Mouse (Mus musculus): ENCODE results near the gene Prkce. TPM values are rescaled to one million over a fixed set of nuclear protein-coding genes. Genes with fewer than 3 reads are reported as not detected.
A peak's percentile ranks its signal among the peaks of the same experiment; 100 is the strongest.

Gene Prkce
- 100 to 1,000 TPM; 253 to 257 TPM for total RNA-seq (2021)

DNA sequence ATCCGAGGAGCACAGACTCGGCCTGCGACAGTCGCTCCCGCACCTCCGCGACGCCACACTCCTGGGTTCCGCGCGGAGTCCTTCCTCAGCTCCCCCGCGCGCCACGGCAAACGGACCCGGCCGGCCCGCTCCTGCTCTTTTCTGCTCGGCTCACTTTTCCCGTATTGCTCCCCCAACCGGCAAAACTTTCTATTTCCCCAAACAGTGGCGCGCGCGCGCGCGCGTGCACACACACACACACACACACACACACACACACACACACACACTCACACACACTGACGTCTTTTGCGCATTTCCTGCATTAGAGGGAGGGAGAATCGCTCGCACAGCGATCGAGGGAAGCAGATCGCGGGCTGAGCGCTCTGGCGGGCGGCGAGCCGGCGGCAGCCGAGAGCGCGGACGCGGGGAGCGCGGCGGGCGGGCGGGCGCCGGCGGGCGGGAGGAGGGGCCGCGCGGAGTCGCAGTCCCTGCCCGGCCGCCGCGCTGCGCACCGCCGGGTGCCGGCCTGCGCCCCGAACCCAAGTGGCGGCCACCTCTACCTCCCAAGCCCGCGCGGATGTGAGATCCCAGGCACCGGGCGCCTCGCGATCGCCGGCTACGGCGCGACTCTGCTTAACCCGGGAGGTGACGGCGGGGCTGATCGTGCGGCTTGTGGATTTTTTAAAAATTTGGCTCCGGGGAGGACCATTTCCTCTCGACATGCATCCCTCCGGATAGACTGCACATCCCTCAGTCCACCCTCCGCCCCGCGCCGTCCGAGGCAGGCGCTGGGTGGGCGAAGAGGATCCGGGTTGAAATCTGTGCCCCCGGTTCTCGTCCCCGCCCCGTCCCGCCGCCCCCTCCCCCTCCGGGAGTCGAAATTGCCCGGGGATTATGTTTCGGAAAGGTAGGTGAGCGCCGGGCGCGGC is at the start of gene Prkce:
Gene Prkce (plus strand): TSS at position 466 of the 911 bp plus-strand sequence.
- DNase-seq: peak; percentile 81

DNA sequence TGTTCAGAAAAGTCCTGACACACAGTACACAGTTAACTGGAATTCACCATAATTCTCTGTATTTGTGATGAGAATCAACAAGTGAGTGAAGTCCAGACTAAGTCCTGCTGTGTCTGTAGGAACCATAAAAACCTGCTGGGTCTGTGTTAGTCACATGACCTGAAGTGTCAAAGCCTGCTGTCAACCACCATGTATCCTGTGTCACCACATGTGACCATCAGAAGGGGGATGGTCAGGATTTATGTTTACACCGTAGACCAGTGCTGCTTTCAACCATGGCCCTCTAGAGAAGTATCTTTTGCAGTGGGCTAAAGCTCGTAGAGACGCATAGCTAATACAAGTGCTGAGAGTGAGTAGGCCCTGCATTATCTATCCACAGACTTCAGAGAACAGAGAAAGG is 44.4 kb upstream of the Prkce start:
- DNase-seq: no peak
- intact Hi-C loops (cut with DNase I): no loop called here

More for the DNA sequence above, at the start of gene Prkce:
- intact Hi-C loops (cut with DNase I): loop anchor here (5.0 kb wide), 1 partner anchor 275 kb away; no protein-coding TSS in a partner anchor

DNA sequence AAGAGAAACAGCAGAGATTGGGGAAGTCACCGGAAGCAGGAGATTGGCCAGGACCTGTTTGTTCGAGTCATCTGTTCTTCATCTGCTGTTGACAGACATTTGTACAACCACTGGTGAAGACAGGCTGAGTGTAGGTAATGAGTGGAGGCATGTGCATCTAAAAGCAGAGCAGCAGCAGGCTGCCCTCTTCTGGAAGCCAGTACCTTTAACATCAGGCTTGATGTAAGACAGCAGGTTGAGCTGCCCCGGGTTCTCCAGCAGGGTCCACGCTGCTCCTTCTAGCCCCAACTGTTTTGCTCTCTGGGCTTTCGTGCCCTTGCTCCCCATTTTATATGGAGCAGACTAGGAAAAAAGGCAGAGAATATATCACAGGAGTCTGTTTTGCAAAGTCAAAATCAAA is 41.7 kb upstream of the Prkce start:
- intact Hi-C loops (cut with DNase I): no loop called here
- DNase-seq: no peak

DNA sequence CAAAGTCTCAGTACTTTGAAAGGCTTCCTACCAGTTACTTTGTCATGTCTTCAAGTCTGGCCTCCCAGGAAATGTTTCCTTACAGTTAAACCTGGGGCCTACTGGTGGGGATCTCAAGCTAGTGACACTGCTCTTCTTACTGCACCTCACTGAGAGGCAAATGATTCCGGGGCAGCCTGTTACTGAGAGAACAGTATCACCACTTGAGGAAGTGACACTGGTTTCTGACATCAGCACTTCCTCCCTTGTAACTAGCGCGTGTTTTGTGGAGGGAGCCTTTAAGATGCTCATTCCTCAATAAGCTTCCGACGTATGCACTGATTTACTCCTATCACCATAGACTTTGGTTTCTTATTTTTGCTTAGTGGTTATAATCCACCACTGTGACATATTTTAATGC is 39.4 kb upstream of the Prkce start:
- intact Hi-C loops (cut with DNase I): no loop called here
- DNase-seq: no peak

DNA sequence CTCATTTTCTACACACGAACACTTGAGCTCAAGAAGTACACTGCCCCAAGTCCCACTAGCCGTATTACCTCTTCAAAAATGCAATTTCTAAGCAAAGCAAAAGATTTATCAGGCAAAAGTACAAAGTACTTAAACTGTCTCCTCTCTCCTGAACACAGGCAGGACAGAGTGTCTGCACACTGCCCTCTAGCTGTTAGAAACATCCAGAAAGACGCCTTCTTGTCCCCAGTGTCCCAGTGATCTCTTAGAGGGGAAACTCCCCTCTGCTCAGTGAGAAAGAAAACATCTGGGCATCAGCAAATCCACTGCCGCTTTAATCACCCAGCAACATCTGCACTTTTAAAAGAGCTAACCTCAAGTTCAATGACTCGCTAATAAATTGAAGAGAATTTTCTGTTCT is 35.1 kb upstream of the Prkce start:
- intact Hi-C loops (cut with DNase I): no loop called here
- no peak for DNase-seq

DNA sequence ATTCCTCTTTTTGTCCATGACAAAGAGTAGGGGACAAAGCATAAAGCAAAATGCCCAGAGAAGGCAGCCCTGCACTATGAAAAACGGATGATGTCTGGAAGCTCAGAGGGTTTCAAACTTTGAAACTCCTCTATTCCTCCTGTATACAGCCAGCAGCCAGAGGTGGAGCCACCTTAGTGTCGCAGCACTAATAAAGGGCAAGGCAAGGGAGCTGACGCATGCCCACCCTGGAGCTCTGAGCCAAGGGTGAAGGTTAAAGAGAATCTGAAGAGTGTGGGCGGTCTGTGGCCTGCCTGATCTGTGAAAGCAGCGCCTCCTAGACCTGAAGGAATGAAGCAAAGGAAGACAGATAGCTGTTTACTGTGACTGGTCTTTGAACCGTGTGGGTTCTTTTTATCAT is 33.1 kb upstream of the Prkce start:
- no peak for DNase-seq
- intact Hi-C loops (cut with DNase I): no loop called here

DNA sequence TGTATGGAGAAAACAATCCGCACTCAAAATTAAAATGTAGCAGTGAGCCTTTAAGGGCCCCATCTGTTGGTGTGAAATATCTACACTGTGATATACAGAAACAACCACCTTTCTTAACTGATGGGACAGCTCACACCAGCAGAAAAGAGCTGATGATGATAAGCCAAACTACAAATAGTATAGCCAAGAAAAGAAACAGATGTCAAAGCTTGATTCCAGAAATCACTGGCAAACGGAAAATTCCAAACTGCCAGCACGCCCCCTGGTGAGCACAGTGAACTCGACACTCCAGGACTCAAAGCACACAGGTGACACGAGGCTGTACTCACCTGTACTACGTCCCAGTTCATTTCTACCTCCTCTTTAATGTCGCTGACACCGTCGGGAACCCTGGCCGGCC is 31.8 kb upstream of the Prkce start:
- no peak for DNase-seq
- intact Hi-C loops (cut with DNase I): no loop called here

DNA sequence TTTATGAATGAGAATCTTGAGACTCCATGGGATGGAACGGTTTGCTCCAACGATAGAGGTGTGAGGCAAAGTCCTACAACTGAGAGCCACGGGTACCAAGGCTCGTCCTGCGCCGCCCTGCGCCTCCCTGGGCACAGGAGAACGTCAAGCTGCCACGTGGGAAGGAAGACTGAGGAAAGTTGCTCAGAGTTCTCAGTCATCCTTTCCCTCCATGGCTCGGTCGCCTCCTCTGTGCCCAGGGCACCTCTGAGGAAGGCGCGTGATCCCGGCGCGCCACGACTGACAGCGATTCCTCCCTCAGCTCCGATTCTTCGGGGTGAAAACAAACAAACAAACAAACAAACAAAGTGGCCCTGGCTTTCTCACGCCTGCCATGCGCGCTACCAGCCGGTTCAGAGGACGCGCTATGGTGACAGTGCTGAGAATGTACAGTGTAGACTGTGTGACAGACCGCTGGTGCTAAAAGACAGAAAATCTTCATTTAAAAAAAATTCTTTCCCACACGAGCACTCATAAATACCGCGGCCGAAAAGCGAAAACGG is 23.0 kb upstream of the Prkce start:
- no peak for DNase-seq
- intact Hi-C loops (cut with DNase I): no loop called here

DNA sequence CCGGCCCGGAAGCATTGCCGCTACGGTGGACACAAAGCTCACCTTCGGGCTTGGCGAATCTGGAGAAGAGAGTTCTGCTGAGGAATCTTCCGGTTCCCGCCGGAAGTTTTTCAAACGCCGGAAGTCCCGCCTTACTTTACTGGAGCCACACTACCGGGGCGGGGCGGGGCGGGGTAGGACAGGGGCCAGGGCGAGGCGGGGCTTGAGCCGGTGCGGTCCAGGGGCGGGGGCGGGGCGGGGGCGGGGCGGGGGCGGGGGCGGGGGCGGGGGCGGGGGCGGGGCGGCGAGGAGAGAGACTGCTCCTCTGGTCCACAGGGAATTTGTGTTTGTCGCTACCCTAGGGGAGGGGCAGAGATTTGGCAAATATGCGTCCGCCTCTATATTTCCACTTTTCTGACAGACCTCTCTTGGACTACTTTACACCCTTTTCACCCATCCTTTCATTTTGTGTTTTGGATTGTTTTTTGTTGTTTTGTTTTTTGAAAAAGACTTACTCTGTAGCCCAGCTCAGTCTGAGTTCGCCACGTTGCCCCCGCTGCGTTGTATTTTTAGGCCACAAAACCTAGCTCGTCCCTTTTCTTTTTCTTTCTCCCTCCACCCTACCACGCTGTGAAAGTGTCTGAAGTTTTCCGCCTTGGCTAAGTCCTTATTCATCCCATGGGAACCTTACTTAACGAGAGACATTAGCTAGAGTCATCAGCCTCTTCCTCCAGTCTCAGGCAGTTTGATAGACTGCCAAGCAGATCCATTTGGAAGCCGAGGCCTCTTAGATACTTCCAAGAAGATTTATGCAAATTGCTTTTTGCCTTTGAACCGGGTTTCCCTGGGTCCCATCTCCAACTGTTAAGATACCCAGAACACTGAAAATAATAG is 22.3 kb upstream of the Prkce start, which contains the start of gene Srbd1:
Gene Srbd1 (minus strand): TSS at position 97 of the 873 bp plus-strand sequence.
- intact Hi-C loops (cut with DNase I): no loop called here

DNA sequence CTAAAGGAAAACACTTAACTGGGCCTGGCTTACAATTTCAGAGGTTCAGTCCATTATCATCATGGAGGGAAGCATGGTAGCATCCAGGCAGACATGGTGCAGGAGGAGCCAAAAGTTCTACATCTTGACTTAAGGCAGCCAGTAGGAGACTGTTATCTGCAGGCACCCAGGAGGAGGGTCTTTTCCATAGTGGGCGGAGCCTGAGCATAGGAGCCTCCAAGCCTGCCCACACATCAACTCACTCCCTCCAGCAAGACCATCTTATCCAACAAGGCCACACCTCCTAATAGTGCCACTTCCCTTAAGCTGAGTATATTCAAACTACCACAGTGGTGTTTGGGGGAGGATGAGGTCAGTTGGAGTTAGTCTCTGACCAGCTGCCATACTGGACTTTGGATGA is 17.9 kb upstream of the Prkce start:
- DNase-seq: no peak
- intact Hi-C loops (cut with DNase I): no loop called here

More for the DNA sequence above, 22.3 kb upstream of the Prkce start, which contains the start of gene Srbd1:
- peak; percentile 94 for DNase-seq

DNA sequence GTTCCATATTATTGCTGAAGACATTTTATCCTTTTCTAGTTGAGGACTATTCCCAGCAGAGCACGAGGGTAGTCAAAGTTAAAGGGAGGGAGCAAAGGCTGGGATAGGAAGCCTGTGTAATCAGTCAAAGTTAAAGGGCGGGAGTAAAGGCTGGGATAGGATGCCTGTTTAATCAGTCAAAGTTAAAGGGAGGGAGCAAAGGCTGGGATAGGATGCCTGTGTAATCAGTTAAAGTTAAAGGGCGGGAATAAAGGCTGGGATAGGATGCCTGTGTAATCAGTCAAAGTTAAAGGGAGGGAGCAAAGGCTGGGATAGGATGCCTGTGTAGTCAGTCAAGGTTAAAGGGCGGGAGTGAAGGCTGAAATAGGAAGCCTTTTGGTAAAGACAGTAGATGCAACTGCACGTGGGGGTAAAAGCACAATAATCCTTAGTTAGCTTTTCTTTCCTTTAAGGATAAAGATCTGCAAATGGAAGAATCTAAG is 16.7 kb upstream of the Prkce start:
- intact Hi-C loops (cut with DNase I): no loop called here

DNA sequence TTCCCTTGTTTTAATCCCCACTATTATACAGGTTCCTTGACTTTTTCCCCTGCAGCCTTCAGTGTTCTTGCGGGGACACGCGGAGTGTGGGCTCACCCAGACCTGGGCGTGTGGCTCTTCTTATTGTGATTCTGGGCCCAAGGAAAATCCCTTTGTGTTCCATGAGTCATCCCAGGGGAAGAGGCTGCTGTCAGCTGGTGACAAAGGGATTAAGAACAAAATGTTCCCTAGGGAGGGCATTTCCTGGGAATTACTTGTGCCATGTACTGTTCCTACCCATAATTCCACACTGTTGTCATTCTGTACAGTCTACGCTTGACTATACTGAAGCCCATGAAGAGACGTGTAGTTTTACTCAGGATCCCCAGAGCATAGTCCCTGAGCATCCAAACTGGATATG is 10.6 kb upstream of the Prkce start:
- intact Hi-C loops (cut with DNase I): no loop called here
- no peak for DNase-seq

More for the DNA sequence above, 16.7 kb upstream of the Prkce start:
- peak; percentile 47 for DNase-seq

DNA sequence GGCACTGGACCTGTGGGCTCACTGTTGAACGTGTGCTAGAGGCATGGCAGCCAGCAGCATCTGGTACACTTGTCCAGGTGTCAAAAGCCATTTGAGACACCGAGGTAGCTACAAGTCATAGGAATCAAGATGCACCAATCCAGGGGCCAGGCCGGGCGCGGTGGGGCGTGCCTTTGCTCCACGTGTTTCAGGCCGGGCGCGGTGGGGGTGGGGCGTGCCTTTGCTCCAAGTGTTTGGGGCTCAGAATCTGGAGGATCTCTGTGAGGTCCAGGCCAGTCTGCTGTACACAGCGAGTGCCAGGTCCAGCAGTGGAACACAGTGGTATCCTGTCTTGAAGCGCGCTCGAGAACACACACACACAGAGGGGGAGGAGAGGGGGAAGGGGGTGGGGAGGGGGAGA is 4.9 kb upstream of the Prkce start:
- intact Hi-C loops (cut with DNase I): loop anchor here (2.0 kb wide), 1 partner anchor 744 kb away; no protein-coding TSS in a partner anchor
- peak; percentile 25 for DNase-seq

DNA sequence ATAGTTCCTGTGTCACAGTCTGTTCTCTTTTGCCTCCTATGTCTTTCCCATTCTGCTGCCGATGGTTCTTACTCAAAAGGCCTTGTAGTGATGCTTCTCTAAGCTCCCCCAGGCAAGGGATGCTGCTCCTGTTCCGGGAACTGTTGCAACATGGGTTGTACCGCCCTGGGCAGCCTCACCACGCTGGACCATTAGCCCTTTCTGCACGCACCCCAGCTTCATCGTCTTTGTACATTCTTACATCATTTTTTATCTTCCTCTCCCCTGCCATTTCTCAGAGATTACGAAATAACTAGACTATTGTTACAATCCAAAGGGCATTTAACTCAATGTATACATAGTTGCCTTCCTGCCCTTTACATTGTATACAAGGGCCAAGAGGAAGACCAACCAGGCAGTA is 3.2 kb upstream of the Prkce start:
- intact Hi-C loops (cut with DNase I): no loop called here
- DNase-seq: no peak

DNA sequence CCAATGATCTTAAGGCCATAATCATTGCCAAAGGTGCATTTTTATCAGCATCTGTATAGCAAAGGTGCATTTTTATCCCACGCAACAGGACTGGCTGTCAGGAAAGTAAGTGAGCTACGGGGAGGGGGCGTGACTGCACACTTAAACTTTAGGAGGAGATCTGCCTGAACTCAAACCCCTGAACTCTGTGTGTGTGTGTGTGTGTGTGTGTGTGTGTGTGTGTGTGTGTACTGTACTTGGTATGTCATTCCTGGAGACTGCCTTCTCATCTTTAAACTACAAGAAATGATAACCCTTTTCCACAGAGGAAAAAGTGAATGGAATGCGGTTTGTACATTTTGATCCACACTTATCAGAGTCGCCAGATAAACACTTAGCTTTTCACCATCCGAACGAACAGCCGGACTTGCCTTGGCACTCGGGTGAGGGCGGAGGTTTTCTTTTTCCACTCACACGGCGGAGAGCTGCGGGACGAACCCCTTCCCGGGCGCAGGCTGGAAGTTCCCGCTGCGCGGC is 1.5 kb upstream of the Prkce start:
- no peak for DNase-seq
- intact Hi-C loops (cut with DNase I): loop anchor here (5.0 kb wide), 1 partner anchor 276 kb away; no protein-coding TSS in a partner anchor

DNA sequence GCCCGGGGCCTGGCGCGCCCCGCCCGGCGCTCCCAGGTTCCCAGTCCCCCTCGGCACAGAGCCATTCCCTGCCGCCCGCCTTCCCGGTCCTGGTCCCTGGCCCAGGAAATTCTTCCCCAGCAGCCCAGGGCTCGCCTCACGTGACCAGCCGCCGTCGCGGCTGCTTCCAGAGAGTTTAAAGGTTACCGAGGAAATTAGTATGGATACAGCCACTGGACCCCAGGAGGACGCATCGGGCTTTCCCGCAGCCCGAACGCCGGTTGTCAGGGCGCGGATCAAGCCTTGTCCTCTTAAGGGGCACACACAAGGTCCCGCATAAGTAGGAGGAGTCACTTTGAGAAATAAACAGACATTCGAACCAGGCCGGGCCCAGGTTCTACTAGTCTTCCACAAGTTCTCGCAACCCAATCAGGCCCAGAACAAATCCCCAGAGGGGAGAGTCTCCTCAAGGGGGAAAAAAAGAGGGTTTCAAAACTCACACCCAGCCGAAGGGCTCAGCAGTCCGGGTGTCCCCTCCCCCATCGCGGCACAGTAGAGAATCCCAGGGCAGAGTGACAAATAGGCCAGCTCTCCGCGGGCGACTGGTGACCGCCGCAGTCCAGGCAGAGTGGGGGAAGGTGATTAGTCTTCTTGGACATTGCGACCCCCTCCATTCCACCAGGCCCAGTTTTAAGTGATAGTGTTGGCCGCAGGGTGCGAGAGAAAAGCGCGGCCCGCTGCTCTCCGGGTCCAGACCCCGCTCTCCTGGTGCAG is 842 bp upstream of the Prkce start:
- intact Hi-C loops (cut with DNase I): loop anchor here (5.0 kb wide), 1 partner anchor 276 kb away; no protein-coding TSS in a partner anchor
- DNase-seq: peak; percentile 68

DNA sequence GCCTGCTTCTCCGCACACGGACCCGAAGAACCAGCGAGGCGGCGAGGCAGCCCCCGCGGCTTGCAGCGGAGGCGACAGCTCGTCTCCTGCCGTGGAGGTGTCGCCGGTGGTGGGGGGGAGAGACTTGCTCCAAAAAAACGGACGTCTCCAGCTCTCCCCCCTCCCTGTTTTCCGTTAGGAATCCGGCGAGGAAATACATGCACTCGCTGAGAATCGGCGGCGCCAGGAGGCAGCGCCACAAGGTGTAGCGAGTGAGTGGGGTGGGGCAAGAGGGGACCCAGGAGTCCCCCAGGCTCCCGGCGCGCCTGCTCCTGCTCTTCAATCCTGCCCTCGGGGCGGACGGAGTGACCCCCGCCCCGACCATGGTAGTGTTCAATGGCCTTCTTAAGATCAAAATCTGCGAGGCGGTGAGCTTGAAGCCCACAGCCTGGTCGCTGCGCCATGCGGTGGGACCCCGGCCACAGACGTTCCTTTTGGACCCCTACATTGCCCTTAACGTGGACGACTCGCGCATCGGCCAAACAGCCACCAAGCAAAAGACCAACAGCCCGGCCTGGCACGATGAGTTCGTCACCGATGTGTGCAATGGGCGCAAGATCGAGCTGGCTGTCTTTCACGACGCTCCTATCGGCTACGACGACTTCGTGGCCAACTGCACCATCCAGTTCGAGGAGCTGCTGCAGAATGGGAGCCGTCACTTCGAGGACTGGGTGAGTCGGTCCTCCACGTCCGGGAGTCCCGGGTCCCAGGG is 821 bp downstream of the Prkce start:
- intact Hi-C loops (cut with DNase I): loop anchor here (5.0 kb wide), 1 partner anchor 274 kb away; no protein-coding TSS in a partner anchor
- peak; percentile 38 for DNase-seq

DNA sequence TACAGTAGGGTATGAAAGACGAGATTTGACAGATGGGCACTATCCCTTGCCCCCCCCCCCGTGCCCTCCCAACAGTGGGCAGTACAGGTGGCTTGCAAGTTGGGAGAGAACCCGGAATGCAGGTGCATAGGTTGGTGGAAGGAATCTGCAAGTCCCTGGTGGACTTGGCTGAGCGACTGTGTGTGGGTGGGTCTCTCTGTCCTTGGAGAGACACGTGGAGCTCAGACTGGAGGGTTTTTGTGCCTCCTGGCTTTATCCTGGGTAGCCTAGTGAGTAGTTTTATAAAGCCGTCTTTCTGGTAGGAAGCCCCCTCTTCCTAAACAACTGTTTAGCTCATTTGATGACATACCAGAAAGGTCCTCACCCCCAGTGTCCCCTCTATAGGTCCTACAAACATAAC is 1.5 kb downstream of the Prkce start:
- DNase-seq: no peak
- intact Hi-C loops (cut with DNase I): loop anchor here (5.0 kb wide), 1 partner anchor 273 kb away; no protein-coding TSS in a partner anchor

Measured in left cerebral cortex, postnatal 4 days (tissue).